Mouse (Mus musculus): Measurements from ENCODE around the gene Wdr49.
A peak's percentile ranks its signal among the peaks of the same experiment; 100 is the strongest.

Gene Wdr49

GRCm38 (mm10) chr3:75482056-75482455 is at the start of gene Wdr49:
Gene Wdr49, minus strand, starts transcription at chr3:75482156.
- DNase-seq (ENCODE audit: extremely low spot score): no peak

- DNase-seq (ENCODE audit: extremely low spot score): no peak
Observed at GRCm38 (mm10) chr3:75531074-75531473, 49.1 kb upstream of the Wdr49 start.

GRCm38 (mm10) chr3:75522527-75522926 is 40.6 kb upstream of the Wdr49 start:
- DNase-seq (ENCODE audit: extremely low spot score): no peak

GRCm38 (mm10) chr3:75521314-75521713 is 39.4 kb upstream of the Wdr49 start:
- DNase-seq (ENCODE audit: extremely low spot score): no peak

GRCm38 (mm10) chr3:75517631-75518250 is 35.8 kb upstream of the Wdr49 start:
- peak; percentile 29 for DNase-seq (ENCODE audit: extremely low spot score)

- no peak for DNase-seq (ENCODE audit: extremely low spot score)
Observed at GRCm38 (mm10) chr3:75498961-75499960, 17.3 kb upstream of the Wdr49 start.

GRCm38 (mm10) chr3:75492913-75493312 is 11.0 kb upstream of the Wdr49 start:
- no peak for DNase-seq (ENCODE audit: extremely low spot score)

GRCm38 (mm10) chr3:75475106-75475505 is 6.8 kb downstream of the Wdr49 start:
- no peak for DNase-seq (ENCODE audit: extremely low spot score)

GRCm38 (mm10) chr3:75474657-75475056 is 7.3 kb downstream of the Wdr49 start:
- DNase-seq (ENCODE audit: extremely low spot score): no peak

GRCm38 (mm10) chr3:75468154-75468553 is 13.8 kb downstream of the Wdr49 start:
- no peak for DNase-seq (ENCODE audit: extremely low spot score)

- DNase-seq (ENCODE audit: extremely low spot score): no peak
Observed at GRCm38 (mm10) chr3:75430564-75431181, 51.3 kb downstream of the Wdr49 start.

GRCm38 (mm10) chr3:75395918-75396317 is 86.0 kb downstream of the Wdr49 start:
- DNase-seq (ENCODE audit: extremely low spot score): no peak

- no peak for DNase-seq (ENCODE audit: extremely low spot score)
Observed at GRCm38 (mm10) chr3:75395121-75395895, 86.6 kb downstream of the Wdr49 start.

- no peak for DNase-seq (ENCODE audit: extremely low spot score)
Observed at GRCm38 (mm10) chr3:75394487-75394886, 87.5 kb downstream of the Wdr49 start.

- DNase-seq (ENCODE audit: extremely low spot score): no peak
Observed at GRCm38 (mm10) chr3:75381776-75382175, 100.2 kb downstream of the Wdr49 start.

- no peak for DNase-seq (ENCODE audit: extremely low spot score)
Observed at GRCm38 (mm10) chr3:75353972-75354371, 128.0 kb downstream of the Wdr49 start.

GRCm38 (mm10) chr3:75337196-75337595 is 144.8 kb downstream of the Wdr49 start:
- no peak for DNase-seq (ENCODE audit: extremely low spot score)

GRCm38 (mm10) chr3:75320999-75321398 is 161.0 kb downstream of the Wdr49 start:
- no peak for DNase-seq (ENCODE audit: extremely low spot score)

GRCm38 (mm10) chr3:75308861-75309260 is 173.1 kb downstream of the Wdr49 start:
- DNase-seq (ENCODE audit: extremely low spot score): no peak

- DNase-seq (ENCODE audit: extremely low spot score): no peak
Observed at GRCm38 (mm10) chr3:75308228-75308627, 173.7 kb downstream of the Wdr49 start.

- no peak for DNase-seq (ENCODE audit: extremely low spot score)
Observed at GRCm38 (mm10) chr3:75305584-75305983, 176.4 kb downstream of the Wdr49 start.

GRCm38 (mm10) chr3:75304621-75305020 is 177.3 kb downstream of the Wdr49 start:
- DNase-seq (ENCODE audit: extremely low spot score): no peak
